Mouse (Mus musculus): ENCODE measurements around the gene Cd101.

DNA sequence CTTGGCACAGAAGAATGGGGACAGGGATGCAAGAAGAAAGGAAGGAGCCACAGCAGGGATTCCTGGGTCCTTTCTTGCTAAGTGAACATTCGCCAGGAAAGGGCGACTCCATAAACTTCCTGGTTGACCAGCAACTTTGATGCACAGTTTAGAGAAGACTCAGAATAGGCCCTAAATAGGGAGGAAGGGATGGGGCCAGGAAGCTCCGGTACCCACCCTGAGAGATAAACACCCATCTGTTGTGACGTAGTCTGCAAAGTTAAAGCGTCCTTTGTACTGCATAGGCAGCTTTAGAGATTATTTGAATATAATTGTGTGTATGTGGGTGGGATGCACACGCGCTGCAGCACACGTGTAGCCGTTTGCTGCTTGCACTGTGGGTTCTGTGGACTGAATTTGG, 5.2 kb upstream of the Cd101 start:
- TF ChIP-seq NANOG (IDR thresholded peaks at IDR 0.05; ENCODE audit: borderline replicate concordance, low read length) = no peak
- TF ChIP-seq CTCF (conservative IDR thresholded peaks at IDR 0.05; ENCODE audit: low read length) = no peak

All from E14TG2a.4 (cell line).